In the genomic region with DNA sequence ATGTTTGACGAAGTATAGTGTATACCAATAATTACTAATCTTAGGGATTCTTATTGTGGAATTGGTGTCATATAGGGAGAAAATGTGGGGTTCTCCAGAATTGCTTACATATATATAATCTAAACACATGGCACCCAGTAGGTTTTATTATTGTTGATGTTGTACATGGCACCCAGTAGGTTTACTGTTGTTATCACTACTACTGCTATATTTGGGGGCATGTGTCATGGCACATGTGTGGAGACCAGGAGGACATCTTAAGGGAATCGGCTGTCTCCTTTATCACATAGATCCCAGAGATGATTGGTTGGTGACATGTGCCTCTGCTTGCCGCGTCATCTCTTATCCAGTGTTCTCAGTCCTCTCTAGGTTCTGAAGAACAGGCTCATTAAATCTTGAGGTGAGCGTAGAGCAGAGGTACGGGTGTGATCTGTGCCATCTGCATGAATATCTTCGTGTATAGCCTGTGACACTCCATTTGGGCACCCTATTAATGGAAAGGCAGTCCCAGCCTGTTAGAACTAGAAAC, we compare ENCODE assay signal across 27 mouse cellular contexts.
A peak's percentile ranks its signal among the peaks of the same experiment; 100 is the strongest.
DNase-seq lines count a peak whose midpoint lies in the region; ATAC-seq lines count a peak whose summit lies in the region.
"Had no signal": no experiment of that assay in that cellular context is flagged by ENCODE, and none has a peak within 500 bp of the region (broad histone marks: within the 10 kb centered on the region; RNA-seq: fewer than 3 reads in every experiment).

No protein-coding gene starts in this region.

- no peak overlapping the region for H3K4me3 ChIP-seq in liver, embryonic 11.5 days (ENCODE audit: low read depth, low read length)
- no peak overlapping the region for H3K4me3 ChIP-seq in liver, embryonic 12.5 days
- H3K4me3 ChIP-seq in liver, embryonic 16.5 days (ENCODE audit: low read depth, low read length) = no peak overlapping the region
- H3K4me3 ChIP-seq: erythroblast, embryonic 14.5 days; gastrocnemius, adult 2 months; heart, embryonic 13.5 days; layer of hippocampus, adult 2 months; left cerebral cortex, adult 2 months; limb, embryonic 15.5 days; neural tube, embryonic 13.5 days had no signal

- peak; percentile 54 for ATAC-seq in liver, embryonic 11.5 days (replicated peaks; ENCODE audit: low FRiP score)
- peak; percentile 38 for ATAC-seq in liver, embryonic 12.5 days
- peak; percentile 45; the same call in 1 of the 2 replicates for ATAC-seq in liver, embryonic 16.5 days (ENCODE audit: low read depth)
- ATAC-seq: forebrain, embryonic 16.5 days had no signal

- H3K4me1 ChIP-seq in liver, embryonic 11.5 days (replicated peaks; ENCODE audit: control insufficient read depth, insufficient read depth, low read length) = peaks cover 52% of the 10 kb centered on the region
- peaks cover 86% of the 10 kb centered on the region for H3K4me1 ChIP-seq in liver, embryonic 12.5 days
- H3K4me1 ChIP-seq in liver, embryonic 16.5 days (ENCODE audit: control insufficient read depth, low read depth, low read length) = peaks cover 49% of the 10 kb centered on the region

- no peaks in the 10 kb centered on the region for H3K36me3 ChIP-seq in liver, embryonic 11.5 days (ENCODE audit: control insufficient read depth, insufficient read depth, low read length)
- peaks cover 8% of the 10 kb centered on the region; the same call in 1 of the 2 replicates for H3K36me3 ChIP-seq in liver, embryonic 12.5 days
- no peaks in the 10 kb centered on the region for H3K36me3 ChIP-seq in liver, embryonic 16.5 days (ENCODE audit: control insufficient read depth, insufficient read depth)
- H3K36me3 ChIP-seq: neural tube, embryonic 13.5 days had no signal

- 0 out of 2 replicates have a peak overlapping the region, but pooled peaks have one; percentile 44 for H3K27ac ChIP-seq in liver, embryonic 11.5 days (ENCODE audit: low read depth, low read length)
- peak overlapping the region; percentile 79 for H3K27ac ChIP-seq in liver, embryonic 12.5 days
- peak overlapping the region; percentile 53; the same call in 1 of the 2 replicates for H3K27ac ChIP-seq in liver, embryonic 16.5 days (ENCODE audit: low read length)
- H3K27ac ChIP-seq: gastrocnemius, adult 2 months; heart, embryonic 13.5 days; hindbrain, embryonic 14.5 days; layer of hippocampus, adult 2 months; left cerebral cortex, adult 2 months; limb, embryonic 15.5 days; neural tube, embryonic 13.5 days had no signal

- no peak overlapping the region for H3K9ac ChIP-seq in liver, embryonic 11.5 days (ENCODE audit: low read depth, low read length)
- peak overlapping the region; percentile 33; the same call in 1 of the 2 replicates for H3K9ac ChIP-seq in liver, embryonic 12.5 days
- no peak overlapping the region for H3K9ac ChIP-seq in liver, embryonic 16.5 days (ENCODE audit: low read depth, low read length)
- H3K9ac ChIP-seq: heart, embryonic 13.5 days; hindbrain, embryonic 14.5 days; limb, embryonic 15.5 days; neural tube, embryonic 13.5 days had no signal

- H3K9me3 ChIP-seq in liver, embryonic 11.5 days (ENCODE audit: control insufficient read depth, low read length) = no peaks in the 10 kb centered on the region
- no peaks in the 10 kb centered on the region for H3K9me3 ChIP-seq in liver, embryonic 12.5 days (replicated peaks)
- H3K9me3 ChIP-seq in liver, embryonic 16.5 days (replicated peaks; ENCODE audit: control insufficient read depth, low read length) = no peaks in the 10 kb centered on the region
- H3K9me3 ChIP-seq: heart, embryonic 13.5 days; limb, embryonic 15.5 days; neural tube, embryonic 13.5 days had no signal

- WGBS in liver, embryonic 11.5 days = 68% methylated on average over 7 of the region's 7 CpGs
- WGBS in liver, embryonic 12.5 days (ENCODE audit: insufficient replicate concordance) = 46% methylated on average over 7 of the region's 7 CpGs
- WGBS in liver, embryonic 16.5 days (ENCODE audit: insufficient replicate concordance) = 42% methylated on average over 7 of the region's 7 CpGs

- no peaks in the 10 kb centered on the region for H3K27me3 ChIP-seq in liver, embryonic 11.5 days (replicated peaks; ENCODE audit: control insufficient read depth, insufficient read depth, low read length)
- H3K27me3 ChIP-seq in liver, embryonic 12.5 days (replicated peaks) = no peaks in the 10 kb centered on the region
- H3K27me3 ChIP-seq in liver, embryonic 16.5 days (ENCODE audit: control insufficient read depth, insufficient read depth, low read depth, low read length) = no peaks in the 10 kb centered on the region
- H3K27me3 ChIP-seq: heart, embryonic 13.5 days; limb, embryonic 15.5 days; neural tube, embryonic 13.5 days had no signal

- DNase-seq in liver, embryonic 11.5 days (ENCODE audit: low spot score) = no peak
- no peak for DNase-seq in liver
- DNase-seq in left cerebral cortex, adult 8-10 months (ENCODE audit: low spot score in 2 of 2) = no peak
- no peak for DNase-seq in lung, adult 18-20 months
- DNase-seq: adrenal gland, adult 8-10 months; B cell, adult 2 months; cerebellum, adult 11 months; cerebellum, postnatal 10 days; gastrocnemius, adult 2 months; gastrocnemius, postnatal 36 days; heart, adult 18-20 months; heart, postnatal 10 days; kidney, postnatal 36 days; left cerebral cortex, postnatal 4 days; lung, postnatal 4 days; thymus, postnatal 4 days had no signal

- H3K4me2 ChIP-seq in liver, embryonic 11.5 days = no peak overlapping the region
- H3K4me2 ChIP-seq in liver, embryonic 12.5 days = no peak overlapping the region
- no peak overlapping the region for H3K4me2 ChIP-seq in liver, embryonic 16.5 days (ENCODE audit: low read depth, low read length)
- H3K4me2 ChIP-seq: heart, embryonic 13.5 days; hindbrain, embryonic 14.5 days; limb, embryonic 15.5 days; midbrain, embryonic 11.5 days; neural tube, embryonic 13.5 days had no signal
